Mouse (Mus musculus) bone marrow, adult 2 months (tissue): ENCODE measurements around the gene Cacna1e.

Source experiments
- CTCF ChIP-seq: fragments of 200-500 bp; IDR thresholded peaks from 2 replicates; pipeline ENCODE4 v1.5.1; 2011; ENCODE audit warnings: low read length, control low read depth; ENCODE audit not compliant: control insufficient read depth, insufficient read depth
- POLR2A ChIP-seq: fragments of 200-500 bp; IDR thresholded peaks from 2 replicates; pipeline ENCODE4 v1.6.1; 2011; ENCODE audit warnings: low read depth, mild to moderate bottlenecking, control low read depth, low read length, borderline replicate concordance; ENCODE audit not compliant: control insufficient read depth

GRCm38 (mm10) chr1:154776344-154776743, 108.0 kb downstream of the Cacna1e start:
- TF ChIP-seq CTCF (no peak), POLR2A (no peak)
